Mouse (Mus musculus): ENCODE measurements around the gene Itga9.

GRCm38 (mm10) chr9:118662476-118662875 lies 56.0 kb downstream of the Itga9 start:
- TF ChIP-seq USF1 (IDR thresholded peaks at IDR 0.05; ENCODE audit: low read depth) (no peak), CTCF (IDR thresholded peaks at IDR 0.05; ENCODE audit: control insufficient read depth, insufficient read depth, insufficient read length) (no peak), MAX (IDR thresholded peaks at IDR 0.05) (no peak), MYOD1 (IDR thresholded peaks at IDR 0.05; ENCODE audit: control insufficient read depth, insufficient read length, low read depth) (no peak), FOSL1 (IDR thresholded peaks at IDR 0.05; ENCODE audit: insufficient read depth, low read length, poor library complexity, severe bottlenecking) (no peak)
